Mouse (Mus musculus): Measurements from ENCODE around the gene Slc25a22.
"Not testable (repeated sequence)": the region's sequence is repeated elsewhere in the genome, so short reads cannot be mapped to it uniquely, and the experiment has no call there.

Gene Slc25a22

DNA sequence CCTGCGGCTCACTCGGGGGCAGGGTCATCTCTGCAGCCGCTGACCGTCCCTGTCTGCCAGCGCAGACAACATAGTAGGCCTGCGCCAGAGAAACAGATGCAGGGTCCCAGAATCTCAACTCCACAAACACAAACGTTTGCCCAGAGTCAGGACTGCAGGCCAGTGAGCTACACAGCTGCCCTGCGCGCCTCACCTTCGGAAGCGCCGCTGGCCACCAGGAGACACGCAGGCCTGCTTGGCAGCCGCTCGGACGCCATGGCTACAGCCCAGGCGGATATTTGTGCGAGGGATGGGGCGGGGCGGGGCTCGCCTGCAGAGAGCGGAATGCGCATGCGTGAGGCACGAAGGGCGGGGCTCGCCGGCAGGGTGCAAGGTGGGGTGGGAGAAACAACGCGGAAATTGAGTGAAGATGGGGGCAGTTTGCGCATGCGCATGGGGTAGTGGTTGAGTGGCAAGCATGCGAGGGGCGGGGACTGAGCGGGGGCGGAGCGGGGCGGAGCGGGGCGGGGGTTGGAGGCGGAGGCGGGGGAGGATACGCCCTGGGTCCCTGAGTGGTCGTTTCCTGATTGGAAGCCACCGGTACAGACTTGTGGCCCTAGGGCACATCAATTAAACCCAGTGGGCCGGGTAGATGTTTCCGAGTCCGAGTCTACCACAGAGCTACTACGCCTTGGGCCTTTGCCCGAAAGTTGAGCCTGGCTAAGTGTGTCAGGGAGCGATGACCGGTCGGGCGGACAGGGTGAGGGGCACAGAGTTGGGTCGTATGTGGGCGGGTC lies 23.7 kb downstream of the Slc25a22 start, which contains the start of gene Gatd1:
Gene Gatd1, minus strand, starts transcription at position 328 of the 776 bp plus-strand sequence.
- peak; percentile 100 for DNase-seq (ENCODE audit: low spot score)

DNA sequence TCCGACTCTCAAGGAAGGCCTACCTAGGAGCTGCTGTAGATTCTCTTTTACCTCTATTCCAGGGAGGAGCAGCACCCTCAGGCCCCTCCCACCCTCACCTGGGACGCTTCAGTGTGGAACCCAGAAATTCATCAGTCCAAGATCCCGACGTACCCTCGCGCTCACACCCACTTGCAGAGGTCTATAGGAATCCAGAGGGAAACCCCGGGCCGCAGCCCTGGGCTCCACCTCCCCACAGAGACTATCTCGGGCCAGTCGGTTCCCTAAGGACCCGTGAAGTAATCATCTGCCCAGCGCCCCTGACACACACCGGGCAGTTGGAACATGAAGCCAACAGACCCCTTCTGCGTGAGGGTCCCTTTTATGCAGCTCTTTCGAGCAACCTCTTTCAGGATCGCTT lies 24.4 kb downstream of the Slc25a22 start:
- DNase-seq (ENCODE audit: low spot score), result no peak

DNA sequence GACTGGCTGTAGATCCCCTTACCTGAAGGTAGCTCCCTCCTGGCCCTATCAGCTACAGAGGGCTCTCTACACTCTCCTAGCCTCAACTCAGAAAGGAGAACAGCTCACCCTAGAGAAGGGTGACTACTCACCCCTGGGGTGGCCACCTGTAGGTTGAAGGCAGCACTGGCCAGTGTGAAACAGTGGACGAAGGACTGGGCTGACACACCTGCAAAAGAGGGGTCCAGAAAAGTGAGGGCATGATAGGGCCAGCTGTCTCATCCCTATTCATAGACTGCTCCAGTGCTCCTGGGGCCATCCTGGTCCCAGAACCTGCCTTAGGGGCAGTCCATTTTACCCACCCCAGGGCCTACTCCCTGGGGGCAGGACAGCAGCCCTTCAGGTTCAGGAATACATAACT lies 26.0 kb downstream of the Slc25a22 start:
- no peak for DNase-seq (ENCODE audit: low spot score)

DNA sequence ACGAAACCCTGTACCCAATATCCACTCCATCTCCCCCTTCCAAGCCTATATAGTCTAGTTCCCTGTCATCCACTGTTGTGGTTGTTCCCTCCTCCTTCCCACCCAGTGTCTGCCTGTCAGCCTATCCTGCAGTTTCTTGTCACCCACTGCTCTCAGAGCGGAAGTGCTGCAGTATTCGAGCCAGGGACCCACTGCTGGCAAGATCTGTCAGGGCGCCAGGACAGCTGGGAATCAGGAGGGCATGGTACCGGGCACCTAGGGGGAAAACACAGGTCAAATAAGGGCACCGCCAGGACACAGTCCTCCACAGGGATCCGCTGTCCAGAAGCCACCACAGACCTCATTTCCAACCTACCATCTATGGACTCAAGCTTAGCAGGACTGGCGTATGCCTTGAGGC lies 27.1 kb downstream of the Slc25a22 start:
- no peak for DNase-seq (ENCODE audit: low spot score)

DNA sequence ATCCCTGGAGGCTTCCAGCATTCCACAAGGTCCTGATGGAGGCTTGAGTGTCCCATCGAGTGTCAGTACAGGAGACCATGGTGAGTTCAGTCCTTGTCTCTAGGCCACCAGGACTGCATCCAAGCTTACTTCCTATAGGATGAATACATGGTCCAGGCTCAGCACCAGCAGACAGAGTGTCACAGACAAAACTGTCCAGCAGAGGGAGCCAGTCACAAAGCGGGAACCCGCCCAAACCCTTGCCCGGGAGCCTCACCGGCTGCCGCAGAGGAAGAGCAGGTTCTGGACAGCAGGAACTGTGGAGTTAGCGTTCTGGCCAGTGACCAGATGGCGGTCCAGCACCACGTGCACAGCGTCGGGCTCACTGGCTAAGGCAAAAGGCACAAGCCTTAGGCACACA lies 28.9 kb downstream of the Slc25a22 start:
- peak; percentile 65 for DNase-seq (ENCODE audit: low spot score)

DNA sequence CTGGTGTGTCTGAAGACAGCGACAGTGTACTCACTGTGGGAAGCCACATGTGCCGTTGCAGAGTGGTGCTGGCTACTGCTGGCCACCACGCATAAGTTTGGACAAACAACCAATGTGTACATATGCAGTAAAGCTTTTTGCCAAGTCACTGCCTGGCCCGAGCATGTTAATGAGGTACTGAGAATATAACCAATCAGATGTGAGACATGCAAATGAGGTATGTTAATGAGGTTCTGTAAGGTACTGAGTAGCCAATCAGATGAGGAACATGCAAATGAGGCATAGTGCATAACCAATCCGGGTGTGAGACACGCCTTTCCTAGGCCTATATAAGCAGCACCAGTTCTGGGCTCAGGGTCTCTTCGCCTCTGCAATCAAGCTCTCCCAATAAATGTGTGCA lies 30.0 kb downstream of the Slc25a22 start:
- DNase-seq (ENCODE audit: low spot score), result not testable (repeated sequence)

DNA sequence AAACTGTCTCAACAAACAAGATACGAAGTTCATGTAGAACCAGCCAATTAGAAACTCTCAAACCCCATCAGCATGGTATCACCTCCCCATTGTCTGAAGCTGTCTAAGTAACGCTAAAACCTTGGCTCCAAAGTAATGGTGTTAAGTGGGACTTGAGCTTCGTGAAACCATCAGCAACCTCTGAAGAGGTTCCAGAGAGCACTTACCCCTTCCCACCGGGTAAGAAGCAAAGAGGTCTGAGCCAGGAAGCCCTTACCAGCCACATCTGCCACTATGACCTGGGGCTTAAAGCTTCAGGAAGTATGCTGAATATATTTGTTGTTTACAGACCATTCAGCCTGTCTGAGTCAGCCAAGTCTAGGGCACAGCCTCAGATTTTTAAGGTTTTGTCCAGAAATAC lies 32.2 kb downstream of the Slc25a22 start:
- DNase-seq (ENCODE audit: low spot score), result no peak

DNA sequence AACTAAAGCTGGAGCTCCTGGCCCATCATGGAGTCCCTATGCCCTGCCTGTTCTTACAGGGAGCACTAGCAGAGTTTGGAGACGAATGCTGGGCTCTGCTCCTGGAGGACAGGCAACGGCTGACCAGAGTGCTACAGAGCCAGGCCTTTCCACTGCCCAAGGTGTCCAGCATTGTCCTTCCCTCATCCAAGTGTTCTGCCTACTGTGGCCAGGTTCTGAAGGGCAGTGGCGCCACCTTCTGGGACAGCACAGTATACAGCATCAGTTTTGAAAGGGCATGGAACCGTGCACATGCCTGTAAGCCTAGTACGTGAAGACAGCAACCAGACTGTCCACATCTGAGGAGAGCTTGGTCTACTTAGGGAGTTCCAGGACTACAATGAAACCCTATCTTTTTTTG lies 34.4 kb downstream of the Slc25a22 start:
- peak; percentile 52 for DNase-seq (ENCODE audit: low spot score)

DNA sequence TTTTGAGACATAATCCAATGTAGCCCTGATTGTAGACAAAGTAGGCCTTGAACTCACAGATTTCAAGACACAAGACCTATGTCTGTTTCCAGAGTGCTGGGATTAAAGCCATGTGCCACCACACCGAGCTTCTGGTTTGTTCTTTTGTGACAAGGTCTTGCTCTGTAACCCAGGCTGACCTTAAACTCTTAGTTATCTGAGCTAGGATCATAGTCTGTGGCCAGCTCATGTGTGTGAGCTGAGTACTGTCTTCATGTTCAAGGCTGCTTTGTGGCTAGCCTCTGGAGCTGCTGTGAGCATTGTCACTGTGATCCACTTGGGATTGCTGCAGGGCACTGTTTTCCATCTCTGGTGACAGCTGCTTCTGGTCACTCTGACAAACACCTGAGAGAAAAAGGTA lies 42.3 kb downstream of the Slc25a22 start:
- no peak for DNase-seq (ENCODE audit: low spot score)

DNA sequence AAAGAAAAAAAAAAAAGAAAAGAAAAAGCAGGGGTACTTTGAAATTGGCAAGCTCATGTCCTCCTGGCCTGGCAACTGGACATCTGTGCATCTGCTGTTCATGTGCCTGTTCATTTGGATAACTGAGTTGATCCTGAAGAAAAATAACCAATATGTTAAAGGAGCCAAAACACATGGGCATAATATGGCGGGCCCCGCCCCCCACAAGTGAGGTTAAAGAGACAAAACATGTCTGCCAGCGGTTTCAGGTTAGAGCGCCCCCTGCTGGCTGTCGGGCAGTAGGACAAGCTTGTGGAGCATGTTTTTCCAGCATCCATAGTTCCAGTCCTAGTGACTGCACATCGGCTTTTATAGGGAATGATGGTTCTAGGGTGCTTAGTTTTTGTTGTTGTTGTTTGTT lies 42.9 kb downstream of the Slc25a22 start:
- DNase-seq (ENCODE audit: low spot score), result peak; percentile 72

DNA sequence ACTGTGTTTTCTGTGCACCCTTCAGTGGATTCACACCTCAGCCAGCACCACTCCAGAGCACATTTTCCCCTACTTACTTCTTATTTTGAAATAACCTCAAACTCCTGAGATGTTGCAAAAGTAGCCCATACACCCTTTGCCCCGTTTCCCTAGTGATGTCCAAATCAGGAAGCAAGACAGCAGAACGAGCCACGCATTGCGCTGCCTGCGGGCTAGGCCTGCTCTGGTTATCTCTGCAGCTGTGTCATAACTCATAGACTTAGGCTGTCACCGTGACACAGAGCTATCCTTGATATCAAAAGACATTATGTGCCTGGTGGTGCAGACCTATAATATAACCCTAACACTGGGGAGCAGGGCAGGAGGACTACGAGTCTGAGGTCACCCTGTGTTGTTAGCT lies 43.5 kb downstream of the Slc25a22 start:
- no peak for DNase-seq (ENCODE audit: low spot score)

DNA sequence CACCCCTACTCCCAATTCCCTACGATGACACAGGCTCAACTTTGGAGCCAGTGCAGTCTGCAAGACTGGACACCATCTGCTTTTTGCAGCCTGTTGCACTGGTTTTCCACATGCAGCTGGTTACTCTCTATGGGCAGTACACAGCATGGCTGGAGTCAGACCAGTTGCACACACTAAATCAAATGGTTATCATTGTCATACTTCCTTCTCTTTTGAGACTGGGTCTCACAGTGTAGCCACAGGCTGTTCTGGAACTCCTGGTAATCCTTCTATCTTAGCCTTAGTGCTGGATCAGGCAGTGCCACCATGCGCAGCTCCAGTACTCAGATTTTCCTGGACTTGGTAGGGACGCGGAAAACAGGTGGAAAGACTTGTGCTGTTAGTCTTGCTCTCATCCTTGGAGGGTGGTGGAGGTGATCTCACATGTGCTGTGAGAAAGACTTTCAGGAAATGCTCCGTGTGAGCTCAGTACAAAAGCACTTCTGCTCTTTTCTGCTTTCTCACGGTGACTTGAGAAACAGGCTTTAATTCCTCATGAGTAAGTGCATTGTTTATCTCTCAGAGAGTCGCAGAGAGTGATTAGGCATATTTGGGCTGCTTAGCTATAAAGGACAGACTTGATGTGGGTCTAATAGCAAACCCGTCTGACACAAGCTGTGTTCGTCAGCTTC lies 45.0 kb downstream of the Slc25a22 start:
- DNase-seq (ENCODE audit: low spot score), result no peak

DNA sequence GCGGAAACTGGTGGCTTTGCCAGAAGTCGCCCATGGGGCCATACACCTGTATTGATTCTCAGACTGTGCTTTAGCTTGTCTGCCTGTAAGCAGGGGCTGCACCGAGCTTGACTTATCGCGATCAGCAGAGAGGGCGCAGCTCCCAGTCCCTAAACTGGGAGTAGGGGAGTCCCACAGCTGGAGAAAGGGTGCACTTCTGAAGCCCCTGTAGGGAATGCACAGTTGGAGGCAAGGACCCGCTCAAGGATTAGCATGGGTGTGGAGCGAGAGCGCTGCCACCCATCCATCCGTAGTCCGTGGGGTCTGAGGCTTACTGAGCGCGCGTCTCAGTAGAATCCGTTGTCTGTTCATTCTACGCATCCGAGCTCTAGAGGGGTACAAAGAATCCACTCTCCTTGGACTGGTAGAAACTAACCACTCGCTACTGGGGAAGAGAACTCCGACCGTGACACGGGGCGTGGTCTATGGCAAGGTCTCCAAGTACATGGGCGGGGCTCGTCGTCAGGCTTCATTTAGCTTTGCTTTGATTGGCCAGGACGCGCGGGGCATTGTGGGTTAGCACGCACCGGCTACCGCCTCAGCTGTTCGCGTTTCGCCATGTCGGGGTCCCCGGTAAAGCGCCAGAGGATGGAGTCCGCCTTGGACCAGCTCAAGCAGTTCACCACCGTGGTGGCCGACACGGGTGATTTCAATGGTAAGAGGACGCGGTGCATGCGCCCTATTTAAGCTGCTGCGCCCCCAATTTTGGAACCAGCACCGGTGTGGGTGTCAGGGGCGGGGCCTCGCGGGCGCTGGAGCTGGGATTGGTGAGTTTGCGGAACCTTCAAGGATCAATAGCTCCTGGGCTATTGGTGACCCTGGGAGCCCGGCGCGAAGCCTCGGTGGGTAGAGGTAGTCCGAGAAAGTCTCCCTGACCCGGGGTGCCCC lies 45.8 kb downstream of the Slc25a22 start, which contains the start of gene Taldo1:
Gene Taldo1, plus strand, starts transcription at position 575 of the 927 bp plus-strand sequence.
- peak; percentile 95 for DNase-seq (ENCODE audit: low spot score)

DNA sequence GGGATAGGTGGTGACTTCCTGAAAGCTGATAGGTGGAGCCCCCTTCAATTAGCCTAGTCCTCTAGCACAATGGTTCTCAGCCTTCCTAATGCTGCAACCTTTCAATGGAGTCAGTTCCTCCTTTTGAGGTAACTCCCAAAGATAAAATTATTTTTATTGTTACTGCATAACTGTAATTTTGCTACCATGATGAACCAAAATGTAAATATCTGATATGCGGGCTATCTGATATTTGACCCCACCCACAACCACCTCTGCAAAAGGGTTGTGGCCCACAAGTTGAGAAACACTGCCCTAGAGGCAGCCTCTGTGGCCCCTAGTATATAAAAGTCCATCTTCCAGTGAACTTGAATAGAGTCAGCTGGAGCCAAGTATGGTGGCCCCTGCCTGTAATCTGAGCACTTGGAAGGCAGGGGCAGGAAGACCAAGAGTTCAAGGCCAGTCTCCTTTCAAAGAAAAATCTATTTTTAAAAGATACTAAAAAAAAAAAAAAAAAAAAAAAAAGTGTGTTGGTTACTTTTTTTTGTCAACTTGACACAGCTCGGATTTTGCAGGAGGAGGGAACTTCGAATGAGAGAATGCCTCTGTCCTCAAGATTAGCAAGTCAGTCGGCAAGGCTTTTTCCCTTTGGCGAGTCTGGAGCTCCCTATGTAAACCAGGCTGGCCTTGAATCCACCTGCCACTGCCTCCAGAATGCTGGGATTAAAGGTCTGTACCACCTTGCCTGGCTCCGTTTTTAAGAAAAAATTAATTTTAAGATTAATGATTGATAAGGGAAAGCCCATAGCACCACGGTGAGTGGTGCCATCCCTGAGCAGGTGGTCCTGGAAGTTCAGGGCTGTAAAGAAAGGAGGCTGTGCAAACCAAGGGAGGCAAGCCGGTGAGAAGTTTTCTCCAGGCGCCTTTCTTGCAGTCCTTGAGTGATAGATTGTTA lies 47.1 kb downstream of the Slc25a22 start:
- no peak for DNase-seq (ENCODE audit: low spot score)

DNA sequence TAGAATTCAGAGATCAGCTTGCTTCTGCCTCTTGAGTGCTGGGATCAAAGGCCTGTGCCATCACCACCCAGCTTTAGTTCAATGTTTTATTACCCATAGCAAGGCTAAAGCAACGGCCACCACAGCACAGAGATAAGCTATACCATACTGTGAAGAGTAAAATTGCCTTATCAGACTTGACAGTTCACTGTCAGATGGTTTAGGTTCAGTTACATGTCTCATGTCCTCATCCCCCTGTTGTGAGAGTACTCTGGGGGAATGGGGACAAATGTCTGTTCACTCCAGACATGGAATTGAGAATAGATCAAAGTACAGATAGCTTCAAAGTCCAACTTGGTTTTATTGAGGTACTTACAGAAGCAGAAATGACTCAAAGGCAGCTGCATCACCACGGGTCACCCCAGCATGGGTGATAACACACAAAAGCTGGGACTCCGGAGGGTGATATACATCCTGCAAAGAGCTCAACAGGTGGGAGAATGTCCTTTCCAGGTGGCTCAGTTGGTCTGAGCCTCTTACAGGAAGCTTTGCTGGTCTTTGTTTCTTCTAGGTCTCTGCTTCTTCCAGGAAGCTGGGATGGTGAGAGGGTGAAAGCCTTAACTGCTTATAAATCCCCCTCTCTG lies 49.1 kb downstream of the Slc25a22 start:
- no peak for DNase-seq (ENCODE audit: low spot score)

DNA sequence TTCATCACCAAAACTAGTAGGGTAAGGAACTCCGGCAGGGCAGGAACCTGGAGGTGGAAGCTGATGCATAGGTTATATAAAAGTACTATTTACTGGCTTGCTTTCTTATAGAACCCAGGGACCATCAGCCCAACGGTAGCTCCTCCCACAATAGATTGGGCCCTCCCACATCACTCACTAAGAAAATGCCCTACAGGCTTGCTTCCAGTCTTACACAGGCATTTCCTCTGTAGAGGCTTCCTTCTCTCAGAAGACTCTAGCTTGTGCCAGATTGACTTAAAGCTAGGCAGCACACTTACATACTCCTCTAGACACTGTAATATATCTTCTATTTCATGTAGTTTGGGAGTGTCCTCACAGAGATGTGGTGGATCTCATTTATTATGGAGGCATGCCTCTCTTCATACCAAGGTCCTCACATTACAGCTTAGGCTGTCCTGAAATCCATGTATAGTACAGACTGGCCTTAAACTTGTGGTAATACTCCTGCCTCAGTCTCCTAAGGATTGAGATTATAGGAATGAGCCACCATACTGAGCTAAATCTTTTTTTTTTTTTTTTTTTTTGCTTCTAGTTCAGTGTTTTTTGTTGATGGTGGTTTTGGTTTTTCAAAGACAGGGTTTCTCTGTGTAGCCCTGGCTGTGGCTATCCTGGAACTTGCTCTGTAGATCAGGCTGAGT lies 49.7 kb downstream of the Slc25a22 start:
- DNase-seq (ENCODE audit: low spot score), result no peak

DNA sequence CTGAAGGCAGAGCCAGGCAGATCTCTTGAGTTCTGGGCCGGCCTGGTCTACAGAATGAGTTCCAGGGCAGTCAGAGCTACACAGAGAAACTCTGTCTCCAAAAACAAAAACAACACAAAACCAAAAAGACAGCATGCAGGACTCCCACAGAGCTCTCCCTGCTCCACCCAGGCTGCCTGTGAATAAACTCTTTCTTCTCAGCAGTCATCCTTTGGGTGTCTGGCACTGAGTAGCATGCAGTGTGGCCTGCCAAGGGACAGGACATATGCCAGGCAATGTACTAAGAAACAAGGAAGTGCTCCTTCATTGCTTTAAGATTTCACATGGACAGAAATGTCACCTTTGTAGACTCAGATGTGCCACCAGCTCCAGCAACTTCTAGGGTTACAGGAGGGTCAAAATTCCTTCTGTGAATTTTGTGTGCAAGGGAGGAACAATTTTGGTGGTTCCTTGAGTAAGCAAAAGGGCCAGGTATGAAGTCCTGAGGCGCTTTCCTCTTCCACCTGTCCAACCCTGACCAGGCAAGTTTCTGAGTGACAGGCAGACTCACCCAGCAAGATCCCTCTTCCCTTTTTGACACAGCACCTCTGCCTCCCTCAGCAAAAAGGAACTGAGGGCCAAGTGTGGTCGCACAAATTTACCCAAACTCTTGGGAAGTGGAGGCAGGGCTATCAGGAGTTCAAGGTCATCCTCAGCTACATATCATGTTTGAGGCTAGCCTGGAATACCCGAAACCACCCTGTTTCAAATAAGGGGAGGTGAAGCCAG lies 56.4 kb downstream of the Slc25a22 start:
- DNase-seq (ENCODE audit: low spot score), result peak; percentile 71
